Mouse (Mus musculus) megakaryocyte, embryonic 14.5 days (primary cell): Measurements from ENCODE around the gene Pfn4.

Source experiments
- FLI1 ChIP-seq: IDR thresholded peaks from 2 replicates; pipeline ENCODE4 v1.6.1; 2012; ENCODE audit warnings: low read length, inconsistent platforms, mixed read lengths
- GATA1 ChIP-seq: IDR thresholded peaks from 3 replicates; pipeline ENCODE4 v1.6.1; 2012; ENCODE audit warnings: mixed read lengths, low read length, inconsistent platforms, borderline replicate concordance

DNA sequence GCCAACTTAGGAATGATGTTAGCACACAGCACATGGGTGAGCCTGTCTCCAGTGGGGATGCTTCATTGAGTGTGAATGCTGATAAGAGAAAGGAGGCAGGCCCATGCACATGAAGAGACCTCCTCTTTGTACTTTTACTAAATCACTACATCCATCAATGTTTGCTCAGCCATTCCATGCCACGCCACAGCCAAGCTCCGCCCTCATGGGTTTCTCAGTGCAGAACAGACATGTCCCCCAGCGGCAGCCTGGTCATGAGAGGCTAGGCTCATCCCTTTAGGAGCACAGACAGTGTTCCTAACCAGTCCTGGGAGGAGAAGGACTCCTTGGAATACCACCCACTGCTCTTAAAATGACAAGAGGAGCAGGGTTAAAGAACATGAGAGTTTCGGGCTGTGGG, 37.2 kb upstream of the Pfn4 start:
- TF ChIP-seq GATA1 = no peak
- TF ChIP-seq FLI1 = no peak
